Mouse (Mus musculus) ES-CJ7 (cell line): ENCODE data around the gene Tcstv1.
"Not testable (repeated sequence)": the region's sequence is repeated elsewhere in the genome, so short reads cannot be mapped to it uniquely, and the experiment has no call there.

Experiments
- DNase-seq: peaks from one replicate; pipeline ENCODE4 v3.0.0; 2011; ENCODE audit warnings: low read depth, low spot score

The Tcstv1 gene

DNA sequence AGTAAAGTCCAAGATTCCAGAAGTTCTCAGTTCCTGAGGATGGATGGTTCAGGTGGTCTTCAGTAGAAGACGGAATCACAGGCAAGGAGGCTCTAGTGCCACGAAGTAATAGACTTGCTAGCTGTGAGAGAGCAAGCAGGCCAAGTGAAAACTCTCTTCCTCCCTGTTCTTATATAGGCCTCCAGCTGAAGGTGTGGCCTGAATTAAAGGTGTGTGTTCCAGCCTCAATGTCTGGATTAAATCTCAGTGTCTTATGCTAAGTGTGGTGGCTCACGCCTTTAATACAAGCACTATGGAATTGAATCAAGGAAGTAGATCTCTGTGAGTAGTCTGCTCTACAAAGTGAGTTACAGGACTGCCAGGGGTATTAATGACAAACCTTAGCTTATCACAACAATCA lies at the start of gene Tcstv1:
TSS of gene Tcstv1 (minus strand) at position 101 of the 400 bp plus-strand sequence.
- not testable (repeated sequence) for DNase-seq

DNA sequence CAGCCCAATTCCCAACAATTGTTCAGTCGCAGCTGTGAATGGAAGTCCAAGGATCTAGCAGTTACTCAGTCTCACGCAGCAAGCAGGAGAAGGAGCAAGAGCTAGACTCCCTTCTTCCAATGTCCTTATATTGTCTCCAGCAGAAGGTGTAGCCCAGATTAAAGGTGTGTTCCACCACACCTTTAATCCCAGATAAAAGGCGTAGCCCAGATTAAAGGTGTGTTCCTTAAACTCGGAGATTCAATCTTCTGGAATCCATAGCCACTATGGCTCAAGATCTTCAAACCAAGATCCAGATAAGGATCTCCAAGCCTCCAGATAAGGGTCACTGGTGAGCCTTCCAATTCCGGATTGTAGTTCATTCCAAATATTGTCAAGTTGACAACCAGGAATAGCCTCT lies 34.6 kb upstream of the Tcstv1 start, which contains the start of gene Gm21761:
TSS of gene Gm21761 (minus strand) at position 101 of the 400 bp plus-strand sequence.
- DNase-seq = not testable (repeated sequence)

DNA sequence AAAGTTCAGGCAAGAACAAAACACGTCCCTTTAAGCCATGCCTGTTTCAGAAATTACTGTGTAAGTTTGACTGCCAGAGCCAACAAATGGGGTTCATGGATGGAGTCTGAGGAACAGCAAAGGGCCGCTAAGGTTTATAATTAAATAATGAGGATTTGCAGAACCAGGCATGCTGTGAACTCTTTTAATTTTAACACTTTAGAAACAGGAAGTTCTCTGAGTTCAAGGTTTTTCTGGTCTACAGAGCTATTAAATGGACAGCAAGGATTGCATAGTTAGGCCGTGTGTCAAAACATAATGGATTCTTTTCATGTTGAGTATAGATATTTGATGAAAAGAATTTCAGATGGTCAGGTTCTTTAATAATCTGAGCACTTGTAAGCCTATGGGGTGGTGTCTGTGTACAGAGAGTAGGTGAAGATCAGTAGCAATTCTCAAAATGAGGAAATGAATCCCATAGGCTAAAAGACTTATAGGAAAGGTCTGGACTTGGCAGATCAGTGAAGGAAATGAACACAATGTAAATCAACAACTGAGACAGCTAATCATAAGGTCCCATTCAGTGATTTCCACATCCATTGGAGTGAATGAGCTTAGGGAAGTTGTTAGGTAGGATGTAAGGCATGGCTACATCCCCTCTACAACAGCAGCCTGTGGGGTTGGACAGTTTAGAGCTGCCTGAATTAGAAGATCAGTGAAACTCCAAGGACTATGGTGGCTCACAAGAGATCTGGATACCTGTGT lies 30.2 kb upstream of the Tcstv1 start:
- DNase-seq = not testable (repeated sequence)

DNA sequence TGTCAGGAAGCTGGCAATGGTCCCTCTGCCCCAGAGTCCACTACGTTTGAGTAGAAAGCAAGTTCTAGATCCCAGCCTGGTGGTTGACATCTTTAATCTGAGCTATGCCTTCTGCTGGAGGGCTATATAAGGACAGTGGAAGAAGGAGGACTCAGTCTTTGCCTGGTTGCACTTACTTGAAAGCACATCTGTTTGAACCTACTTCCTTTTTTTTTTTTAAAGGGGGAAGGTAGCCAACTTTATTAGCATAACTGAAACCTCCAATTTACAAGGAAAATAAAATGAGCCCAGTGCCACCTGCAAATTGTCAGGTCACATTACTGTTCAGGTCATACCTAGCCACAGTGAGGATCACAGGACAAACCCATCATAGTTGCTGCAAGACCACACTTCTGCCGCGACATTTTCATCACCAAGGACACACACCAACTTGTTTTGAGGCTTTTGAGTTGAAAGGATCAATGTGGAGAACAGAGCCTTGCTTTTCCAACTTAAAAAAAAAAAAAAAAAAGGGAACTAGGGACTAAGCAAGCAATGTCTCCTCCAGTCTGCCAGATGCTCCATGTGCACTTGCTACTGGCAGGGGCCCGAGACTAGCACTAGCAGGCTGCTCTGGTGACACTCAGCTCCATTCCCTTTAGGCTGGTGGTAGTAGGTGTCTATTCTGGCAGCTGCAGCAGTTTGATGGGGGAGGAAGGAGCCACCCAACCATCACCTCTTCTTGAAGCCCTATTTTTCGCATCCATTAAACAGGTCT lies 22.6 kb upstream of the Tcstv1 start:
- not testable (repeated sequence) for DNase-seq

DNA sequence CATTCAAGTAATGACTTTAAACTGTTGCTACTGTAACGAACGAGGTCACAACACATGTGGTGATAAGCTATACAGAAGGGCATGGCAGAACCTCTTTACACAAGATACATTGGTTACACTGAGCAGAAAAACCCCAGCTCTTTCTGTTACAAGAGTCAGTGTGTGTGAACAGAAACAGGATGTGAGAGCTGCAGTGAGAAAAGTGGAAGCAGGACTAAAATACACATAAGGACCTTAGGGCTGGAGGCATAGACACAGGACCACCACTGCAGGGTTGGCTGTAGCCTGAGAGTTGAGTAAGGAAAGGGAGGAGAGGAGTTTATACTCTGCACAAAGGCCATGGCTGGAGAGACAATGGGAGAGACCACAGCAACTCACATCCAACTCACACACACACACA lies 21.9 kb upstream of the Tcstv1 start:
- not testable (repeated sequence) for DNase-seq

DNA sequence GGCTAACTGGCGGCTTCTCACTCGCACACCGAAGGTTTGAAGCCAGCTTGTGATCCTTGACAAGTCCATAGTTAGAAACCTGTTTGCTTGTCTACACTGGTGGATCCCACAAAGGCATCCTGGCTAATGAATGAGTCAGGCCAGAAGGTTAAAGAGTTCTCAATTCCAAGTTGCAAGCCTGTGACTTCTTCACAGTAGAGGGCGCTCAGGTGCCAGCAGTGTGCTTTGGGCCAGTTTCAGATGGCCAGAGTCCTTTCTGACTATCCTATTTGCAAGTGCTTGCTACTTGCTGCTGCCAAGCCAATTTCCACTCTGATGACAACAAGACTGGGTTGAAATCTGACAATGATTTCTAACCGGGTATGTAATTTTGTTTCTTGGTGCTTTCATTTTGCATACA lies 4.0 kb upstream of the Tcstv1 start:
- not testable (repeated sequence) for DNase-seq

DNA sequence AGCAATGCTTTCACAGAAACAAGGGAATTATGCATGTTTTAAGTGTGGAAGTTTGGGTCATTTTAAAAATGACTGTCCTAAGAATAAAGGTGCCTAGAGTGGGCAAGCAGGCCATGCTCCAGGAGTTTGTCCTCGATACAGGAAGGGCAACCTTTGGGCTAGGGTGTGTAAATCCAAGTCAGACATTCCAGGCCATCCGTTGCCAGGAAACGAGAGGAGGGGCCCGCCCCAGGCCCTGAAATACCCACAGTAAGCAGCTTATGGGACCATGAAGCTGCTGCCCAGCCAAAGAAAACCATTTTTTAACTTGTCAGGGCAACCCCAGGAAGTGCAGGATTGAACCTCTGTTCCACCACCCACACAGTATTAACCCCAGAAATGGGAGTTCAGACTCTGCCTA lies 7.7 kb downstream of the Tcstv1 start:
- DNase-seq = not testable (repeated sequence)

DNA sequence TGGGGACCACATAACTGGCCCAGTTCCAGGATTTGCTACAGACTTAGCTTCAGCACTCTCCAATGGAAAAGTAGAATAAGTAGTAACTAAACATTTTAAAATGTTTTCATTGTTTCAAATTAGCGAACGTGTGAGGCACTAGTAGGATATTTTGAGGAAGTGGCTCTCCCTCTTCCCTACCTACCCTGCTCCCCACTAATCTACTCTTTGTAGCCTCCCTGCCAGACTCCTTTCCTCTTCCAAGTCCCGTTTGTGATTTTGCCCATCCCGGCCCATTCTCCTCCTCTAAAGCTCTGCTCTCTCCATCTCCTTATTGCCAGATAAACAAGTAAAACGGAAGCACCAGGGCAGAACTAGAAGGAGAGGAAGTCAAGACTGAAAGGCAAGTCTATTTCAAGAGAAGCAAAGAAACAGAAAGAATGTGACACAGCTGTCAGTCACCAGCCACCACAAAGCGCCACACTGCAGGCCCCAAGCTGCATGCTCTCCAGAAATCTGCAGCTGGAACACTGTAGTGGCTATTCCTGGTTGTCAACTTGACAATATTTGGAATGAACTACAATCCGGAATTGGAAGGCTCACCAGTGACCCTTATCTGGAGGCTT lies 30.1 kb downstream of the Tcstv1 start:
- DNase-seq = not testable (repeated sequence)

DNA sequence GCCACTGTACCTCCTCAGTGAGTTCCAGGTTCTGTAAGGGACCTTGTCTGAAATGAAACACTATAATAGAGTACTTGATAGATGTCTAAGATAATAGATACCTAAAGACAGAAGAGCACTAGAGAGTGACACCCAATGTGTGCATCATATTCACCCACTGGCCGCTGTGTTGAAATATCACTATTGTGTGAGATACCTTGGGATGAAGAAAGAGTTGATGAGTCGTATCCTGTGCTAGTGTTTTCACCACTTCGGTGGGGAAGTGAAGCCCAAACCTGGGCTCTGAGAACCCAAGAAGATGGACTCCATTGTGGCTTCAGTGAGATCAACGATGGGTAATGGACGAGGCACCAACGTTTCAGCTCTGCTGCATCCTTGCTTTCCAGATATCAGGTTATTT lies 32.2 kb downstream of the Tcstv1 start:
- DNase-seq = not testable (repeated sequence)
